Mouse (Mus musculus): ENCODE measurements around the gene Il7r. TPM values are rescaled to one million over a fixed set of nuclear protein-coding genes. Genes with fewer than 3 reads are reported as not detected.

The Il7r gene
- total RNA-seq, 2 experiments from 2014 or later: 0.26 to 0.28 TPM

GRCm38 (mm10) chr15:9489417-9490118 lies 40.4 kb downstream of the Il7r start:
- intact Hi-C loops (cut with DNase I): no loop called here
- DNase-seq (ENCODE audit: extremely low spot score in 1 of 2, low spot score in 2 of 2): no peak

GRCm38 (mm10) chr15:9473188-9473587 lies 56.8 kb downstream of the Il7r start:
- intact Hi-C loops (cut with DNase I): no loop called here
- no peak for DNase-seq (ENCODE audit: extremely low spot score in 1 of 2, low spot score in 2 of 2)

- DNase-seq (ENCODE audit: extremely low spot score in 1 of 2, low spot score in 2 of 2): no peak
- intact Hi-C loops (cut with DNase I): no loop called here
These were observed 57.4 kb downstream of the Il7r start for GRCm38 (mm10) chr15:9472618-9473017.

- intact Hi-C loops (cut with DNase I): no loop called here
- DNase-seq (ENCODE audit: extremely low spot score in 1 of 2, low spot score in 2 of 2): no peak
These were observed 57.8 kb downstream of the Il7r start for GRCm38 (mm10) chr15:9472167-9472566.

GRCm38 (mm10) chr15:9471053-9471685 lies 58.8 kb downstream of the Il7r start:
- intact Hi-C loops (cut with DNase I): no loop called here

GRCm38 (mm10) chr15:9464039-9464438 lies 65.9 kb downstream of the Il7r start:
- intact Hi-C loops (cut with DNase I): no loop called here
- no peak for DNase-seq (ENCODE audit: extremely low spot score in 1 of 2, low spot score in 2 of 2)

More at GRCm38 (mm10) chr15:9471053-9471685, 58.8 kb downstream of the Il7r start:
- DNase-seq (ENCODE audit: extremely low spot score in 1 of 2, low spot score in 2 of 2): no peak

GRCm38 (mm10) chr15:9463521-9464027 lies 66.4 kb downstream of the Il7r start:
- intact Hi-C loops (cut with DNase I): no loop called here
- DNase-seq (ENCODE audit: extremely low spot score in 1 of 2, low spot score in 2 of 2): no peak

Other genes starting within 250 kb of the Il7r start
- not detected for gene Ugt3a2, start 194.6 kb downstream of the Il7r start, total RNA-seq (2021)
- gene Capsl, start 94.1 kb downstream of the Il7r start, total RNA-seq (2021): 1 to 10 TPM; 2.5 to 2.7 TPM
- 1 to 10 TPM in 1 of 2 experiments, under 1 TPM in 1; 0.94 to 1.0 TPM for gene Spef2, start 218.7 kb upstream of the Il7r start, total RNA-seq (2021)